Mouse (Mus musculus) cerebellum, postnatal 4 days (tissue): ENCODE data around the gene Rbbp9.

Experiments used
- DNase-seq, 2 experiments: peaks; one replicate each; pipeline ENCODE4 v3.0.0; 2022; ENCODE audit warnings: low spot score in 2 of 2, mixed read lengths in 1 of 2

The Rbbp9 gene

GRCm38 (mm10) chr2:144502134-144502533 is 48.5 kb downstream of the Rbbp9 start:
- DNase-seq = no peak
